Mouse (Mus musculus): ENCODE measurements around the gene Btbd19.

DNA sequence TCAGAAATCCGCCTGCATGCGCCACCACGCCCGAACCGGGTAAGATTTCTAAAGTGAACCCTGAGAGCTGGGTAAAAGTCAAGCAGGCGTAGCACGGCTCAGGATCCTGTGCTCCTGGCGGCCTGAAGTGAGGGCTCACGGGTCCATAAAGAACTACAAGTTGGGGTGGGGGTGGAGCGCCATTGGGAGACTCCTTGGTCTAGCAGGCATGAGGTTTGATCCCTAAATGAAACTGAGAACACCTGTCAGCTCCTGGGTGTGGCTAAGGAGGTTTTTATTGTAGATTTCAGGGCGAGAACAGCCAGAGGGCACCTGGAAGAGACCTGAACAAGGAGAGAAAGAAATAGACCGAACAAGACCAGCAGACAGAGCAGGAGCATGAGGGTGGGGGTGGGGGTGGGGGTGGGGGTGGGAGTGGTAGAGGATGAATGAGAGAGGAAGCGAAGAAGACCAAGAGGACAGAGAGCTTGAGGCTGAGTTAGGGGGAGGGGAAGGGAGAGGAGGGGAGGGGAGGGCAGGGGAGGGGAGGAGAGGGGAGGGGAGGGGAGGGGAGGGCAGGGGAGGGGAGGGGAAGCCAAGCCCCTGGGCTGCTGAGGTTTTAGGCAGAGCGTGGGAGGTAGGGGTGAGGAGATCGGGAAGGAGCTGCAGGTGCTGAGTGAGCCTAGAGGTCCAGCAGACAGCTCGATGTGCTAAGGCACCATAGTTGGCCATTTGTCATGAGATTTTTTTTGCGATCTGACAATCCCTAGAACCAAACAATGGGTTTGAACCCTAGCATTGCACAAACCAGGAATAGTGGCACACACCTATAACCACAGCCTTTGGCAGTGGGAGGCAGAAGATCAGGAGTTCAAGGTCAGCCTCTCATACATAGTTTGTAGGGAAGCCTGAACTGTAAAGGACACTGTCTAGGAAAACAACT is 13.0 kb upstream of the Btbd19 start:
- no peak for TF ChIP-seq USF1 (IDR thresholded peaks at IDR 0.05; ENCODE audit: low read depth)
- no peak for TF ChIP-seq CTCF (IDR thresholded peaks at IDR 0.05; ENCODE audit: control insufficient read depth, insufficient read depth, insufficient read length)
- no peak for TF ChIP-seq CEBPB (IDR thresholded peaks at IDR 0.05; ENCODE audit: low read depth)
- no peak for TF ChIP-seq MYOG (IDR thresholded peaks at IDR 0.05; ENCODE audit: control insufficient read depth, extremely low read depth, insufficient read length)
- TF ChIP-seq MAX (IDR thresholded peaks at IDR 0.05), result no peak

Measured in C2C12 (cell line).